Mouse (Mus musculus) limb, embryonic 10.5 days (tissue): ENCODE measurements around the gene Olfr62. TPM values are rescaled to one million over a fixed set of nuclear protein-coding genes. Genes with fewer than 3 reads are reported as not detected.

ENCODE experiments used
- DNase-seq: peaks from one replicate; pipeline ENCODE4 v3.0.0-alpha.2; 2017; ENCODE audit warnings: low spot score
- H3K27ac ChIP-seq: fragments of 300-500 bp; sonication (generic); 2 replicates; pipeline ENCODE4 v1.5.1; 2016; ENCODE audit warnings: mild to moderate bottlenecking
- H3K27me3 ChIP-seq: fragments of 300-500 bp; sonication (generic); 2 replicates; pipeline ENCODE4 v1.6.1; 2016; ENCODE audit warnings: low read depth, mild to moderate bottlenecking; ENCODE audit not compliant: poor library complexity, severe bottlenecking
- H3K36me3 ChIP-seq: fragments of 300-500 bp; sonication (generic); 2 replicates; pipeline ENCODE4 v1.6.1; 2016; ENCODE audit warnings: mild to moderate bottlenecking, moderate library complexity
- H3K4me1 ChIP-seq: fragments of 300-500 bp; sonication (generic); 2 replicates; pipeline ENCODE4 v1.6.1; 2016
- H3K4me3 ChIP-seq: fragments of 300-500 bp; sonication (generic); 2 replicates; pipeline ENCODE4 v1.5.1; 2016; ENCODE audit warnings: mild to moderate bottlenecking, moderate library complexity
- H3K9me3 ChIP-seq: fragments of 300-500 bp; sonication (generic); replicated peaks from 2 replicates; pipeline ENCODE4 v1.6.1; 2016; ENCODE audit warnings: mild to moderate bottlenecking
- WGBS: fragments of 180-500 bp; shearing (Covaris S2); methylation state at CpG from one replicate; pipeline ENCODE4 v1.1.7; 2016; 5-methylcytosine and 5-hydroxymethylcytosine counted together
- polyA plus RNA-seq: library from polyadenylated mRNA; unstranded; fragments of >200 nt; fragmentation: Nextera tagmentation; extraction: Ambion mirVana; gene quantifications from 2 replicates; pipeline ENCODE4 v1.2.1, GENCODE M21; 2016

Gene Olfr62
- polyA plus RNA-seq: not detected in 2 replicates

GRCm38 (mm10) chr4:118658652-118659051, at the start of gene Olfr62:
TSS of gene Olfr62 (plus strand) at chr4:118658952.
- DNase-seq: no peak
- H3K36me3 ChIP-seq: no peaks in the 10 kb centered on the region
- H3K9me3 ChIP-seq: no peaks in the 10 kb centered on the region
- H3K27ac ChIP-seq: no peak within 1 kb of the TSS
- no peaks in the 10 kb centered on the region for H3K4me1 ChIP-seq
- H3K27me3 ChIP-seq: no peaks in the 10 kb centered on the region
- H3K4me3 ChIP-seq: no peak within 1 kb of the TSS

GRCm38 (mm10) chr4:118609836-118610235, 48.9 kb upstream of the Olfr62 start:
- Histone ChIP-seq H3K4me1 (0 out of 2 replicates have a peak, but pooled peaks cover 7% of the 10 kb centered on the region), H3K4me3 (no peak overlapping the region), H3K27ac (no peak overlapping the region), H3K27me3 (0 out of 2 replicates have a peak, but pooled peaks cover 6% of the 10 kb centered on the region), H3K36me3 (no peaks in the 10 kb centered on the region), H3K9me3 (no peaks in the 10 kb centered on the region)
- 87% methylated on average over 3 of the region's 3 CpGs for WGBS
- no peak for DNase-seq

GRCm38 (mm10) chr4:118612619-118613018, 46.1 kb upstream of the Olfr62 start:
- H3K27ac ChIP-seq: no peak overlapping the region
- H3K4me1 ChIP-seq: 0 out of 2 replicates have a peak, but pooled peaks cover 5% of the 10 kb centered on the region
- H3K27me3 ChIP-seq: 0 out of 2 replicates have a peak, but pooled peaks cover 6% of the 10 kb centered on the region
- peak; percentile 49 for DNase-seq
- H3K4me3 ChIP-seq: no peak overlapping the region
- H3K36me3 ChIP-seq: no peaks in the 10 kb centered on the region
- H3K9me3 ChIP-seq: no peaks in the 10 kb centered on the region
- WGBS: 25% methylated on average over 11 of the region's 11 CpGs

GRCm38 (mm10) chr4:118615412-118615811, 43.3 kb upstream of the Olfr62 start:
- WGBS: 88% methylated on average over 11 of the region's 11 CpGs
- DNase-seq: no peak
- H3K4me3 ChIP-seq: no peak overlapping the region
- 0 out of 2 replicates have a peak, but pooled peaks cover 4% of the 10 kb centered on the region for H3K27me3 ChIP-seq
- H3K4me1 ChIP-seq: 0 out of 2 replicates have a peak, but pooled peaks cover 2% of the 10 kb centered on the region
- no peaks in the 10 kb centered on the region for H3K9me3 ChIP-seq
- no peaks in the 10 kb centered on the region for H3K36me3 ChIP-seq
- no peak overlapping the region for H3K27ac ChIP-seq

- Histone ChIP-seq H3K27me3 (no peaks in the 10 kb centered on the region), H3K27ac (peak within 1 kb of the TSS; percentile 82), H3K4me3 (peak within 1 kb of the TSS; percentile 89), H3K9me3 (no peaks in the 10 kb centered on the region), H3K4me1 (peaks cover 13% of the 10 kb centered on the region), H3K36me3 (peaks cover 29% of the 10 kb centered on the region)
- WGBS: under 1% methylated on average over 41 of the region's 41 CpGs
- DNase-seq: peak; percentile 94
These were observed 38.3 kb upstream of the Olfr62 start, which contains the start of the genes Cfap57 and Ebna1bp2 for GRCm38 (mm10) chr4:118620279-118620966. TSS of gene Cfap57 (minus strand) at chr4:118620777. TSS of gene Ebna1bp2 (plus strand) at chr4:118620799.

GRCm38 (mm10) chr4:118620967-118621320, 37.8 kb upstream of the Olfr62 start:
- Histone ChIP-seq H3K36me3 (peaks cover 34% of the 10 kb centered on the region), H3K27me3 (no peaks in the 10 kb centered on the region), H3K9me3 (no peaks in the 10 kb centered on the region), H3K27ac (peak overlapping the region; percentile 82), H3K4me3 (peak overlapping the region; percentile 89), H3K4me1 (peaks cover 13% of the 10 kb centered on the region)
- DNase-seq: no peak
- 1% methylated on average over 23 of the region's 23 CpGs for WGBS

- Histone ChIP-seq H3K4me1 (peaks cover 13% of the 10 kb centered on the region), H3K4me3 (peak overlapping the region; percentile 89), H3K9me3 (no peaks in the 10 kb centered on the region), H3K36me3 (peaks cover 42% of the 10 kb centered on the region), H3K27me3 (no peaks in the 10 kb centered on the region), H3K27ac (no peak overlapping the region)
- DNase-seq: no peak
- WGBS: 86% methylated on average over 9 of the region's 9 CpGs
These were observed 37.0 kb upstream of the Olfr62 start for GRCm38 (mm10) chr4:118621781-118622180.

- no peak for DNase-seq
- Histone ChIP-seq H3K27me3 (no peaks in the 10 kb centered on the region), H3K4me1 (no peaks in the 10 kb centered on the region), H3K9me3 (no peaks in the 10 kb centered on the region), H3K36me3 (peaks cover 68% of the 10 kb centered on the region), H3K27ac (no peak overlapping the region), H3K4me3 (no peak overlapping the region)
- WGBS: 98% methylated on average over 5 of the region's 5 CpGs
These were observed 28.5 kb upstream of the Olfr62 start for GRCm38 (mm10) chr4:118630261-118630660.

GRCm38 (mm10) chr4:118642346-118643190, 16.2 kb upstream of the Olfr62 start:
- no peak overlapping the region for H3K27ac ChIP-seq
- WGBS: 57% methylated on average over 20 of the region's 20 CpGs
- no peaks in the 10 kb centered on the region for H3K36me3 ChIP-seq
- H3K4me1 ChIP-seq: peaks cover 9% of the 10 kb centered on the region; the same call in 1 of the 2 replicates
- no peaks in the 10 kb centered on the region for H3K27me3 ChIP-seq
- no peak for DNase-seq
- H3K9me3 ChIP-seq: no peaks in the 10 kb centered on the region
- no peak overlapping the region for H3K4me3 ChIP-seq

GRCm38 (mm10) chr4:118645234-118645633, 13.5 kb upstream of the Olfr62 start:
- Histone ChIP-seq H3K27me3 (no peaks in the 10 kb centered on the region), H3K4me1 (peaks cover 9% of the 10 kb centered on the region; the same call in 1 of the 2 replicates), H3K4me3 (no peak overlapping the region), H3K36me3 (no peaks in the 10 kb centered on the region), H3K9me3 (no peaks in the 10 kb centered on the region), H3K27ac (no peak overlapping the region)
- peak; percentile 75 for DNase-seq
- 13% methylated on average over 2 of the region's 2 CpGs for WGBS

- H3K27ac ChIP-seq: no peak overlapping the region
- 59% methylated on average over 2 of the region's 2 CpGs for WGBS
- no peaks in the 10 kb centered on the region for H3K27me3 ChIP-seq
- H3K4me3 ChIP-seq: no peak overlapping the region
- DNase-seq: no peak
- H3K9me3 ChIP-seq: no peaks in the 10 kb centered on the region
- no peaks in the 10 kb centered on the region for H3K36me3 ChIP-seq
- no peaks in the 10 kb centered on the region; the same call in 1 of the 2 replicates for H3K4me1 ChIP-seq
These were observed 28.3 kb downstream of the Olfr62 start for GRCm38 (mm10) chr4:118687086-118687485.

- Histone ChIP-seq H3K27ac (peak within 1 kb of the TSS; percentile 51), H3K27me3 (no peaks in the 10 kb centered on the region), H3K36me3 (no peaks in the 10 kb centered on the region), H3K4me3 (no peak within 1 kb of the TSS), H3K4me1 (peaks cover 16% of the 10 kb centered on the region), H3K9me3 (no peaks in the 10 kb centered on the region)
- 63% methylated on average over 12 of the region's 12 CpGs for WGBS
- peak; percentile 32 for DNase-seq
These were observed 33.7 kb downstream of the Olfr62 start, which contains the start of gene Olfr1342 for GRCm38 (mm10) chr4:118692412-118692973. TSS of gene Olfr1342 (minus strand) at chr4:118692756.
